ENCODE assay signal across 7 mouse cellular contexts in the genomic region with DNA sequence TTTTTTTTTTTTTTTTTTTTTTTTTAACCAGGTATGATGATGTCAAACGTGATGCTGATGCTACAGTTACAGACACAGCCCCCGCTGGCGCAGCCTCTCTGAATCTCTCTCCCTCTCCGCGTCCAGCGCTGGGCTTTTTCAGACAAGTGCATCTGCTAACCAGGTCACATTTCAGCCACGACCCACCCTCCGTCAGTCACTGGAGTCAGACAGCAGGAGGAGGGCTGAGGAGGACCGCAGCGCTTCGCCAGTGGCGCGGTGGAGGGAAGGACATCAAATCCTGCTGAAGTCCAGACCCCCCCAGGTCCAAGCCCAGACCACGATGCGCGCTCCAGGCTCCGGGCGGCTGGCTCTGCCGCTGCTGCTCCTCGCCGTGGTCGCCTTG. TPM values are rescaled to one million over a fixed set of nuclear protein-coding genes. Genes with fewer than 3 reads are reported as not detected.
DNase-seq lines count a peak whose midpoint lies in the region; ATAC-seq and TF ChIP-seq lines count a peak whose summit lies in the region.

A gene (plus strand): TSS at position 74 of the 385 bp plus-strand sequence.

- peak within 1 kb of the TSS; percentile 59 for H3K9ac ChIP-seq in heart, postnatal 0 days (replicated peaks; ENCODE audit: low read depth, low read length)

- H3K4me1 ChIP-seq in forebrain, embryonic 10.5 days, result peaks cover 36% of the 10 kb centered on the region
- peaks cover 5% of the 10 kb centered on the region; the same call in 1 of the 2 replicates for H3K4me1 ChIP-seq in heart, postnatal 0 days (ENCODE audit: control insufficient read depth, insufficient read depth)

- H3K27ac ChIP-seq in forebrain, embryonic 10.5 days, result peak within 1 kb of the TSS; percentile 80
- H3K27ac ChIP-seq in heart, postnatal 0 days (ENCODE audit: low read depth), result no peak within 1 kb of the TSS

- no peak for TF ChIP-seq EP300 in heart, postnatal 0 days (IDR thresholded peaks at IDR 0.05; ENCODE audit: low read depth)

- no peak for TF ChIP-seq CTCF in heart, postnatal 0 days (IDR thresholded peaks at IDR 0.05; ENCODE audit: low read depth)

- peak within 1 kb of the TSS; percentile 69 for H3K4me3 ChIP-seq in forebrain, embryonic 10.5 days
- peak within 1 kb of the TSS; percentile 51 for H3K4me3 ChIP-seq in heart, postnatal 0 days (ENCODE audit: low read depth, low read length)

- H3K9me3 ChIP-seq in forebrain, embryonic 10.5 days, result no peaks in the 10 kb centered on the region
- H3K9me3 ChIP-seq in heart, postnatal 0 days (replicated peaks; ENCODE audit: control insufficient read depth, low read length), result no peaks in the 10 kb centered on the region

- WGBS in forebrain, embryonic 10.5 days, result under 1% methylated on average over 22 of the region's 22 CpGs
- WGBS in heart, postnatal 0 days, result under 1% methylated on average over 22 of the region's 22 CpGs

- H3K36me3 ChIP-seq in forebrain, embryonic 10.5 days (replicated peaks), result no peaks in the 10 kb centered on the region
- no peaks in the 10 kb centered on the region for H3K36me3 ChIP-seq in heart, postnatal 0 days (replicated peaks; ENCODE audit: control insufficient read depth, insufficient read depth, low read length)
- H3K36me3 ChIP-seq in splenic B cell, adult 2 months (ENCODE audit: control insufficient read depth, insufficient read depth, low read length, poor library complexity, severe bottlenecking), result no peaks in the 10 kb centered on the region

- peak within 1 kb of the TSS; percentile 79 for H3K4me2 ChIP-seq in heart, postnatal 0 days (ENCODE audit: low read depth, low read length)

- peak; percentile 91 for DNase-seq in MN1 (ENCODE audit: low spot score)
- peak; percentile 39 for DNase-seq in adrenal gland, postnatal 25 days
- peak; percentile 55 for DNase-seq in forebrain, embryonic 10.5 days (ENCODE audit: extremely low spot score, low spot score)
- DNase-seq in heart, postnatal 0 days (ENCODE audit: low spot score), result peak; percentile 18
- DNase-seq in left cerebral cortex, adult 11 months (ENCODE audit: low spot score), result peak; percentile 63
- peak; percentile 33 for DNase-seq in lung, postnatal 25 days (ENCODE audit: low spot score)
- DNase-seq in splenic B cell, adult 2 months (ENCODE audit: low read depth, low spot score), result peak; percentile 26

- H3K27me3 ChIP-seq in forebrain, embryonic 10.5 days (ENCODE audit: poor library complexity, severe bottlenecking), result peaks cover 80% of the 10 kb centered on the region
- peaks cover 65% of the 10 kb centered on the region for H3K27me3 ChIP-seq in heart, postnatal 0 days (ENCODE audit: control insufficient read depth, insufficient read depth, low read length)
- H3K27me3 ChIP-seq in splenic B cell, adult 2 months (ENCODE audit: control insufficient read depth, insufficient read depth, low read length, poor library complexity, severe bottlenecking), result peaks cover 2% of the 10 kb centered on the region; the same call in 1 of the 2 replicates

- peak; percentile 34; the same call in 1 of the 2 replicates for ATAC-seq in heart, postnatal 0 days (ENCODE audit: insufficient read depth, low read depth)

RNA-seq across cellular contexts. Expression of the gene that starts here (rescaled TPM):
- 27.3 and 35.2 TPM in 2 replicates for total RNA-seq in adrenal gland, postnatal 25 days (2021)
- polyA plus RNA-seq in forebrain, embryonic 10.5 days (2016; fragmentation: Nextera tagmentation; extraction: Ambion mirVana), result 3.2 and 3.5 TPM in 2 replicates
- total RNA-seq in heart, postnatal 0 days (2014; rRNA removed; ENCODE audit: low replicate concordance), result 18.3 and 18.4 TPM in 2 replicates
- 5.2 and 5.7 TPM in 2 replicates for polyA plus RNA-seq in heart, postnatal 0 days (2015; fragmentation: Nextera tagmentation; extraction: Ambion mirVana)

Comparison
In these comparisons a context has a peak if more than half of its experiments do, and no peak if none do; other contexts are left out.
1. DNase-seq: peak in every context shown above with its lines; median percentile 91 in MN1; 63 in left cerebral cortex, adult 11 months; 55 in forebrain, embryonic 10.5 days; 39 in adrenal gland, postnatal 25 days; 33 in lung, postnatal 25 days; 26 in splenic B cell, adult 2 months; 18 in heart, postnatal 0 days.